Mouse (Mus musculus): ENCODE measurements around the gene Usp16. TPM values are rescaled to one million over a fixed set of nuclear protein-coding genes. Genes with fewer than 3 reads are reported as not detected.

Usp16 gene
- total and polyA plus RNA-seq, 3 experiments, result 66.6 to 256 (median 76.4) TPM

DNA sequence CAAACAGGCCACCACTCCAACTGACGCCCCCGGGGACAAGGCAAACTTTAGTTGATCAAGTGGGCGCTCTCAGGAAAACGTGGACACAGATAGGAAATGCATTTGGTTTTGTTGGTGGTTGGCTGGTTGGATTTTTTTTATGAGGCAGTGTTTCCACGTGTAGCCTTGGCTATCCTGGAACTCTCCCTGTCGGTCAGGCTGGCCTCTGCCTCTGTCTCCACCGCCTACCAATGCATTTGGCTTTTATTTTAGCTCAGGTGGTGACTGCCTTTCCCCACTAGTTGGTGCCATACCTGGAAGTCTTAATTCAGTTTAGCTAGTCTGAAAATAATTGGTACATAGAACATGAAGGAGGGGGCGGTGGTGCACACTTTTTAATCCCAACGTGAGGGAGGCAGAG, 13.4 kb upstream of the Usp16 start:
- Histone ChIP-seq H3K4me1 (ENCODE audit: control insufficient read depth in 1 of 2, insufficient read depth in 2 of 2, low read length in 2 of 2) (peaks cover 2 to 10% of the 10 kb centered on the region in 2 experiments), H3K79me2 (ENCODE audit: control insufficient read depth, insufficient read depth, low read length, poor library complexity) (no peaks in the 10 kb centered on the region; the same call in 1 of the 2 replicates), H3K27me3 (ENCODE audit: control insufficient read depth in 1 of 2, insufficient read depth in 2 of 2, low read length in 2 of 2) (no peaks in the 10 kb centered on the region), H3K4me3 (ENCODE audit: control insufficient read depth in 1 of 2, insufficient read depth in 1 of 2, low read depth in 2 of 2, low read length in 2 of 2) (peak overlapping the region; percentile 81 to 86), H3K9ac (ENCODE audit: control insufficient read depth, low read depth, low read length, poor library complexity, severe bottlenecking) (peak overlapping the region; percentile 90), H3K27ac (ENCODE audit: control insufficient read depth, low read depth, low read length) (peak overlapping the region; percentile 85), H3K36me3 (ENCODE audit: control insufficient read depth in 1 of 2, insufficient read depth in 2 of 2, low read length in 2 of 2) (peaks cover 0 to 3% of the 10 kb centered on the region in 2 experiments; a peak in 2 of 4 replicates), H3K9me3 (replicated peaks; ENCODE audit: insufficient read depth, low read length) (no peaks in the 10 kb centered on the region)
- DNase-seq (ENCODE audit: low read depth, low spot score), result peak; percentile 59
- TF ChIP-seq JUND (IDR thresholded peaks at IDR 0.05; ENCODE audit: low read depth, low read length) (no peak), ELF1 (IDR thresholded peaks at IDR 0.05; ENCODE audit: low read depth, low read length) (0 out of 2 replicates have a peak, but pooled peaks have one; percentile 28), MAX (IDR thresholded peaks at IDR 0.05; ENCODE audit: low read length) (peak; percentile 69), CTCF (IDR thresholded peaks at IDR 0.05 in 2 of 3, conservative IDR thresholded peaks at IDR 0.05 in 1 of 3; ENCODE audit: control insufficient read depth in 1 of 3, insufficient read depth in 1 of 3, low read depth in 2 of 3, low read length in 3 of 3, poor library complexity in 1 of 3, severe bottlenecking in 1 of 3) (peak in 2 of 3 experiments; percentile 41 to 56; a peak in 4 of 6 replicates)

DNA sequence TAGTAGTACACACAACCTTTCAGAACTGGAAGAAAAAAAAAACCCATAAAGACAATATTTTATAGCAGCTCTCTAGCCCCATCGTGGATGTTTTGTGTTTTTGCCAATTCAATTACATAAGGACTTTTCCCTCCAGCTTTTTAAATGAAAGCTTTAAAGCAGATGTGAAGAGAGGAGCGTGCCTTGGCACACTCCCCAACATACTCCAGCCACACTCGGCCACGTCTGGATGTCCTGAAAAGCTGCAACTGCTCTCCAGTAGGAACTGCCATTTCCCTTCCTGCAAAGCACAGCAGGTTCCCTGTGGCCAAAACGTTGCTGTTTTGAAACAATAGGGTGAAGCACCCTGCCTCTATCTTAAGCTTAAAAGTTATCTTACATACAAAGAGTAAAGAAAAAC, 12.2 kb upstream of the Usp16 start:
- H3K4me1 ChIP-seq (ENCODE audit: control insufficient read depth in 1 of 2, insufficient read depth in 2 of 2, low read length in 2 of 2), result peaks cover 2 to 10% of the 10 kb centered on the region in 2 experiments
- DNase-seq (ENCODE audit: low read depth, low spot score), result no peak
- TF ChIP-seq MYB (IDR thresholded peaks at IDR 0.05; ENCODE audit: low read depth, low read length) (no peak), ZMIZ1 (IDR thresholded peaks at IDR 0.05; ENCODE audit: low read depth, low read length) (no peak), POLR2A (IDR thresholded peaks at IDR 0.05; ENCODE audit: control insufficient read depth in 1 of 2, insufficient read depth in 1 of 2, low read depth in 1 of 2, low read length in 2 of 2, poor library complexity in 1 of 2) (no peak), MAFK (IDR thresholded peaks at IDR 0.05; ENCODE audit: borderline replicate concordance, low read depth, low read length) (no peak)
- H3K9me3 ChIP-seq (replicated peaks; ENCODE audit: insufficient read depth, low read length), result no peaks in the 10 kb centered on the region
- H3K9ac ChIP-seq (ENCODE audit: control insufficient read depth, low read depth, low read length, poor library complexity, severe bottlenecking), result no peak overlapping the region
- H3K36me3 ChIP-seq (ENCODE audit: control insufficient read depth in 1 of 2, insufficient read depth in 2 of 2, low read length in 2 of 2), result peaks cover 0 to 3% of the 10 kb centered on the region in 2 experiments; a peak in 2 of 4 replicates
- no peaks in the 10 kb centered on the region; the same call in 1 of the 2 replicates for H3K79me2 ChIP-seq (ENCODE audit: control insufficient read depth, insufficient read depth, low read length, poor library complexity)
- no peak overlapping the region for H3K27ac ChIP-seq (ENCODE audit: control insufficient read depth, low read depth, low read length)
- peaks cover 0 to 3% of the 10 kb centered on the region in 2 experiments; a peak in 1 of 4 replicates for H3K27me3 ChIP-seq (ENCODE audit: control insufficient read depth in 1 of 2, insufficient read depth in 2 of 2, low read length in 2 of 2)
- no peak overlapping the region for H3K4me3 ChIP-seq (ENCODE audit: control insufficient read depth in 1 of 2, insufficient read depth in 1 of 2, low read depth in 2 of 2, low read length in 2 of 2)

DNA sequence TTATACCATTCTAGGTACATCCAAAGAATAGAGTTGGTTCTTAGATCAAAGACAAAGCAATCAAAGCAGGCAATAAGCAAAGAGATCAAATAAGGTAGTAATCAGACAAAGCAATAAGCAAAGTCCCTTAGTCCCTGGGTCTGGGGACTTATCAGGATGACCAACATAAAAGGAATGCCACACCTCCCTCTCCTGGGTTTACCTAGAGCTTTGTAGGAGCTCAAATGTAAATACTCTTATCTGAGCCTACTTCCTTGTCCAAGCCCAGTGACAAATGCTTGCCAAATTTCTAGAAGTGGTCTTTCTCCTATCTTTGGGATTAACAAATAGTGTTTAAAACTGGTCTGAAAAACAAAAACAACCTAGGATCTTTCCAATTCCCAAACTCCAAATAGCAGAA, 11.3 kb upstream of the Usp16 start:
- H3K9ac ChIP-seq (ENCODE audit: control insufficient read depth, low read depth, low read length, poor library complexity, severe bottlenecking), result no peak overlapping the region
- no peaks in the 10 kb centered on the region for H3K9me3 ChIP-seq (replicated peaks; ENCODE audit: insufficient read depth, low read length)
- no peak overlapping the region for H3K27ac ChIP-seq (ENCODE audit: control insufficient read depth, low read depth, low read length)
- peaks cover 0 to 3% of the 10 kb centered on the region in 2 experiments; a peak in 1 of 4 replicates for H3K27me3 ChIP-seq (ENCODE audit: control insufficient read depth in 1 of 2, insufficient read depth in 2 of 2, low read length in 2 of 2)
- no peak overlapping the region for H3K4me3 ChIP-seq (ENCODE audit: control insufficient read depth in 1 of 2, insufficient read depth in 1 of 2, low read depth in 2 of 2, low read length in 2 of 2)
- no peak for DNase-seq (ENCODE audit: low read depth, low spot score)
- no peaks in the 10 kb centered on the region; the same call in 1 of the 2 replicates for H3K79me2 ChIP-seq (ENCODE audit: control insufficient read depth, insufficient read depth, low read length, poor library complexity)
- TF ChIP-seq GATA1 (IDR thresholded peaks at IDR 0.05; ENCODE audit: low read depth, low read length) (peak; percentile 42), EP300 (IDR thresholded peaks at IDR 0.05; ENCODE audit: low read depth in 1 of 2, low read length in 2 of 2) (0 out of 4 replicates have a peak, but pooled peaks of 1 of the 2 experiments have one; percentile 5), MAFK (IDR thresholded peaks at IDR 0.05; ENCODE audit: borderline replicate concordance, low read depth, low read length) (no peak)
- peaks cover 2 to 10% of the 10 kb centered on the region in 2 experiments for H3K4me1 ChIP-seq (ENCODE audit: control insufficient read depth in 1 of 2, insufficient read depth in 2 of 2, low read length in 2 of 2)
- peaks cover 0 to 3% of the 10 kb centered on the region in 2 experiments; a peak in 2 of 4 replicates for H3K36me3 ChIP-seq (ENCODE audit: control insufficient read depth in 1 of 2, insufficient read depth in 2 of 2, low read length in 2 of 2)

Data from MEL (cell line).